In genomic region chr11:118645158-118645557, GRCm38 (mm10) we compare ENCODE assay signal across 17 mouse cellular contexts.
"Had no signal": no experiment of that assay in that cellular context is flagged by ENCODE, and none has a peak within 500 bp of the region (broad histone marks: within the 10 kb centered on the region; RNA-seq: fewer than 3 reads in every experiment).

No protein-coding gene starts in this region.

- ATAC-seq: liver, embryonic 12.5 days; liver, postnatal 0 days; lung, postnatal 0 days; midbrain, embryonic 13.5 days; midbrain, embryonic 15.5 days; midbrain, embryonic 16.5 days had no signal

- DNase-seq: left cerebral cortex, postnatal 4 days; liver; liver, embryonic 13.5 days; liver, postnatal 0 days; lung, adult 18-20 months; lung, adult 2 months; lung, embryonic 14.5 days; lung, postnatal 10 days; lung, postnatal 14 days; lung, postnatal 36 days; lung, postnatal 4 days; midbrain, embryonic 14.5 days had no signal
